Mouse (Mus musculus) naive thymus-derived CD4-positive, alpha-beta T cell, adult 2 months (primary cell): ENCODE measurements around the gene Cacnb1.
A peak's percentile ranks its signal among the peaks of the same experiment; 100 is the strongest.

Experiments used
- DNase-seq: peaks from one replicate; pipeline ENCODE4 v3.0.0-alpha.2; 2011; ENCODE audit warnings: low read depth

Cacnb1 gene

GRCm38 (mm10) chr11:97986738-97987465 lies 35.9 kb downstream of the Cacnb1 start:
- no peak for DNase-seq

- peak; percentile 58 for DNase-seq
Measured at GRCm38 (mm10) chr11:97985727-97986677, 36.8 kb downstream of the Cacnb1 start, which contains the start of gene Plxdc1. Gene Plxdc1 (minus strand): TSS chr11:97986444.

- DNase-seq: no peak
Measured at GRCm38 (mm10) chr11:97983983-97984382, 38.9 kb downstream of the Cacnb1 start.

- DNase-seq: no peak
Measured at GRCm38 (mm10) chr11:97983506-97983905, 39.3 kb downstream of the Cacnb1 start.

- DNase-seq: no peak
Measured at GRCm38 (mm10) chr11:97982721-97983120, 40.1 kb downstream of the Cacnb1 start.

- DNase-seq: no peak
Measured at GRCm38 (mm10) chr11:97980531-97980966, 42.3 kb downstream of the Cacnb1 start.

GRCm38 (mm10) chr11:97979824-97980495 lies 42.9 kb downstream of the Cacnb1 start:
- DNase-seq: no peak

- DNase-seq: no peak
Measured at GRCm38 (mm10) chr11:97978392-97978791, 44.4 kb downstream of the Cacnb1 start.

GRCm38 (mm10) chr11:97977797-97978196 lies 45.0 kb downstream of the Cacnb1 start:
- no peak for DNase-seq

- no peak for DNase-seq
Measured at GRCm38 (mm10) chr11:97974746-97975145, 48.1 kb downstream of the Cacnb1 start.

- no peak for DNase-seq
Measured at GRCm38 (mm10) chr11:97974141-97974540, 48.7 kb downstream of the Cacnb1 start.

- DNase-seq: no peak
Measured at GRCm38 (mm10) chr11:97972434-97972833, 50.4 kb downstream of the Cacnb1 start.

- DNase-seq: peak; percentile 43
Measured at GRCm38 (mm10) chr11:97971232-97971631, 51.6 kb downstream of the Cacnb1 start.

- DNase-seq: no peak
Measured at GRCm38 (mm10) chr11:97970771-97971170, 52.1 kb downstream of the Cacnb1 start.

GRCm38 (mm10) chr11:97968385-97968784 lies 54.4 kb downstream of the Cacnb1 start:
- DNase-seq: no peak

GRCm38 (mm10) chr11:97967114-97967513 lies 55.7 kb downstream of the Cacnb1 start:
- no peak for DNase-seq

- peak; percentile 47 for DNase-seq
Measured at GRCm38 (mm10) chr11:97960907-97961306, 61.9 kb downstream of the Cacnb1 start.

GRCm38 (mm10) chr11:97959300-97959680 lies 63.5 kb downstream of the Cacnb1 start:
- DNase-seq: no peak

- no peak for DNase-seq
Measured at GRCm38 (mm10) chr11:97958641-97959299, 64.1 kb downstream of the Cacnb1 start.

GRCm38 (mm10) chr11:97956905-97957560 lies 65.8 kb downstream of the Cacnb1 start:
- DNase-seq: no peak

- no peak for DNase-seq
Measured at GRCm38 (mm10) chr11:97955915-97956314, 66.9 kb downstream of the Cacnb1 start.
